Mouse (Mus musculus): ENCODE data around the gene Sorbs1.

Sorbs1 gene

GRCm38 (mm10) chr19:40259485-40259884, 254.1 kb downstream of the Sorbs1 start:
- DNase-seq (ENCODE audit: low spot score in 2 of 2): no peak

DNA sequence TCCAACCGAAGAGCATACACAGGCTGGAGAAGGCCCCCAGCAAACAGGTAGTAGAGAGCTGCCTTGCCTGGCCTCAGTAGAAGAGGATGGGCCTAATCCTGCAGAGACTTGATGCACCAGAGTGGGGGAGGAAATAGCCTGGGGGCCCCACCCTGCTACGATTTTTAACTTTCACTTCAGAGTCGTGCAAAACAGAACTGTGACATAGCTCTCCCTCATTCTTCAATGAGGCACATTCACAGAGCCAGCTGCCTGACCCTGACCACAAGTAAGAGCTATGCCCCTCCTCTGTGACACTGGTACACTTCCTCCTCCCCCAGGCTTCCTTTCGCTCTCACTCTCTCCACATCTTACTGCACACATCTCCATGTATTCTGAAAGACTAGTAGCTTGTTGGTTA, 256.2 kb downstream of the Sorbs1 start:
- DNase-seq (ENCODE audit: low spot score in 2 of 2): no peak

- no peak for DNase-seq (ENCODE audit: low spot score in 2 of 2)
Measured at GRCm38 (mm10) chr19:40256376-40257050, 257.1 kb downstream of the Sorbs1 start.

GRCm38 (mm10) chr19:40255561-40255960, 258.0 kb downstream of the Sorbs1 start:
- no peak for DNase-seq (ENCODE audit: low spot score in 2 of 2)

DNA sequence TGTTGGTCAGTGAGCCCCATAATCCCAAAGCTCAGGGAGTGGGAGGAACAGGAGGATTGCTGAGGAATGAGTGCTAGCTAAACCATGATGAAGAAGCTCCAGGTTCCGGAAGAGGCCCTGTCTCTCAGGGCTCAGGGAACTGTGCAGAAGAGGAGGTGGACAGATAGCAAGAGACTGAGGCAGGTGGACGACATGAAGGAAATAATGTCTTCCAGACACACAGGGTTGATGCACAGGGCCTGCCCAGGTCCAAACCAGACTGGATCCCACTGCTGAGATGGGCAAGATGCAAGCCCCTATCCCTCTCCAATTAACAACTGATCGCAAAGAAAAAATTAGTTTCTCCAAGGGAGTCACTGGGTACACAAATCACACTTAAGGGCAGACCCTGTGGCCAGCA, 258.8 kb downstream of the Sorbs1 start:
- DNase-seq (ENCODE audit: low spot score in 2 of 2): no peak

DNA sequence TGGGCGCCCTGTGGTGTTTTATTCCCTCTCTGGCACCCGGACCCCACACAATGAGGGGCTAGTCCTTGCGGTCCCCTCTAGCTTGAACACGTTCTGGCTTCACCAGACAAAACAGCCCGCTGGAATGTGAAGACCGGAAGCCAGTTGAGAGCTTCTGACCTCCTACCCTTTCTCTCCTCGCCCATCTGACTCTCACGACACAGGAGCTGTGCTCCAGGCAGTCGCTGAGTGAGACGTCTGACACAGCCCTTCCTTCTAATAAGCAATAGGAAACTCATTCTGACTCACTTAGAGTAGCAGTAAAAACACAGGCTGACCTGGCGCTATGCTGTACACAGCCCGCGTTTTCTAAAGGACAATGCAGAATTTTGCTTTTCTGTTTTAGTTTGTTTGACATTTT, 259.8 kb downstream of the Sorbs1 start:
- DNase-seq (ENCODE audit: low spot score in 2 of 2): no peak

DNA sequence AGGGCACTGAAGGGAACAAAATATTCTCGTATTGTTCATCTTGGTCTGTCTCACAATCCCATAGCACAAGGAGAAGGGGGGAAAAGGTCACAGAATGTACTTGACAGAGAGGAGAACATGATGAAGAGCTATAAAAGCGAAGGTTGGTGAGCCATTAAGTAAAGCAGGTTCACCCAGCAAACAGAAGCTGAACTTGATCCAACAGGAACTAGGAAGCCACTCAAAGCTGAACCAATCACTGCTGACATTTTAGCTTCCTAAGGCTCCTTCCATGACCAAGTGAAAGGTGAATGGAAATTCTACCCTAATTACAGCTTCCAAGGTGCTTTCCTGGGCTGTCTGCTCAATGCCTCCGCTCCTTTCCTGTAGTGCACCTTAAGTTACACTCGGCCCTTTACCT, 262.5 kb downstream of the Sorbs1 start:
- DNase-seq (ENCODE audit: low spot score in 2 of 2): no peak

DNA sequence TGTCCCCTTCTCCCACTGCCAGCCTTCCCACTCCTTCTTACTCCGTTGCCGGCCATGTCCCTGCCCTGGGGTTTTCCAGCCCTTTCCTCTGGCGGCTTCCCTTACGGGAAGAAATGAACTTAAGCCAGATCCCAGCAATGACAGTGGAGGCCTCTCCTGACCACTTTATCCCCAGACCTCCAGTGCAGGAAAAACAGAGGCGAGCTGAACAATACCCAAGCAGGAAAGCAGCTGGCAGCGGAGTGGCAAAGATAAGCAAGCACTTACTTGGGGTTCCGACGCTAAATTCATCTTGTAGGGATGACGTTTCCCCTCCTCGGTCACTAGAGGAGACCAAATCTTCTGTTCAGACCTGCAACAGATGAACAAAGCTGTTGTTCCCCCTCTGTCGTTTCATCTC, 264.2 kb downstream of the Sorbs1 start:
- DNase-seq (ENCODE audit: low spot score in 2 of 2): no peak

DNA sequence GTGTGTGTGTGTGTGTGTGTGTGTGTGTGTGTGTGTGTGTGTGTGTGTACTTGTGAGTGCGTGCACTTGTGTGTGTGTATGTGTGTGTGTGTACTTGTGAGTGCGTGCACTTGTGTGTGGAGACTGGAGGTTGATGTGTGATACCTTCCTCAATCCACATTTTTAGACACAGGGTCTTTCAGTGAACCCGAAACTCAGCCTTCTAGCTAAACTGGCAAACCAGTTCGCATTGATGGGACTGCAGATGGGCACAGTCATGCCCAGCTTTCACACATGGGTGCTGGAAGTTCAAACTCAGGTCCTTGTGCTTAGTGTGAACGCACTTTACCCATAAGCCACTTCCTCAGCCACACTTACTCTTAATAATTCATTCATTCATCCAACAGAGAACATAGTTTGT, 265.1 kb downstream of the Sorbs1 start:
- no peak for DNase-seq (ENCODE audit: low spot score in 2 of 2)

GRCm38 (mm10) chr19:40247268-40247666, 266.3 kb downstream of the Sorbs1 start:
- no peak for DNase-seq (ENCODE audit: low spot score in 2 of 2)

DNA sequence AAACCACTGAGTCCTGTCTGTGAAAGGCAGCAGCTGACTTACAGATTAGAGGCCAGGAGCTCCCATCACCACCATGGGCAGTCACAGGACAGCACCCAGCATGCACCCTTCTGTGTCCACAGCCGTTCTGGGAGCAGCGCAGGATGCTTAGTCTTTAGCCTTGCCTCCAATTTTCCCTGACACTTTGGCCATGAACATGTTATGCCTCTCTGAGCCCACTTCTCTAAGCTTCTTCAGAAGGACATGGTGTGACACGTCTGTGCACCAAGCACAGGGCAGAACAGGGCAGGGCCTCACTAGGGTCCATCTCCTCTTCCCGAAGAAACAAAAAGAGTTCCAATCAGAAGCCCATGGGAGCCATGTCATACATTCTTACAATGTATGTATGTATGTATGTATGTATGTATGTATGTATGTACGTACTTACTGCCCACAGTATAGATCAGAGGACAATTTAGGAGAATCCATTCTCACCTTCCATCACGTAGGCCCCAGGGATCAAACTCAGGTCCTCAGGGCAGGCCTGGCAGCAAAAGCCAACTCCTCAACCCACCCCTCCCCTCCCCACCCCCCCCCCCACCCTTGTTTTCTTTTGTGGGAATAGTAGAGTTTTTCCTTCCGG, 266.8 kb downstream of the Sorbs1 start:
- DNase-seq (ENCODE audit: low spot score in 2 of 2): no peak
